Mouse (Mus musculus): ENCODE results near the gene Atp10a. TPM values are rescaled to one million over a fixed set of nuclear protein-coding genes. Genes with fewer than 3 reads are reported as not detected.

Gene Atp10a
- polyA plus RNA-seq, 1 experiment from 2014 or later, result 0.93 TPM

DNA sequence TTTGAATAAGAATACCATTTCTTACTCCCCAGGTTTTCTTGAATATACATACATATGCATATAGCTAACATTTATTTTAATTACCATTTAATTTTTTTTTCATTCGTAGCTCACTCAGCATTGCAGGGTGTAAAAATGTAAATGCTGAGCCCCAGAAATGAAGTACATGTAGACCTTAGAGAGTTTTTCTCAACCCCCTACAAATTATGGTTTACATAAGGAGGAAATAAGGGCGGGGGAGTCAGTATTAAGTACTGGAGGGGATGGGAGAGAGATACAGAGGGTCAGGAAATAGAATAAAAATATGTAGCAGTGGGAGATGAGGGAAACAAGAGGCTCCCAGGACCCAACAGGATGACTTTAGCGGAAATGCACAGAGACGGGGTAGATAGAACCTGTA is 188.5 kb downstream of the Atp10a start:
- no peaks in the 10 kb centered on the region for H3K36me3 ChIP-seq (ENCODE audit: control insufficient read depth, insufficient read depth, low read length)
- H3K27ac ChIP-seq (ENCODE audit: low read depth, low read length), result peak overlapping the region; percentile 95
- 28% methylated on average over 4 of the region's 4 CpGs for WGBS
- DNase-seq (ENCODE audit: low spot score) (no peak), ATAC-seq (peak; percentile 49; the same call in 1 of the 2 replicates)
- no peaks in the 10 kb centered on the region for H3K27me3 ChIP-seq (replicated peaks; ENCODE audit: control insufficient read depth, insufficient read depth, low read length)
- peak overlapping the region; percentile 57; the same call in 1 of the 2 replicates for H3K9ac ChIP-seq (ENCODE audit: low read length)
- H3K9me3 ChIP-seq (replicated peaks; ENCODE audit: control insufficient read depth, low read length), result no peaks in the 10 kb centered on the region
- peaks cover 23% of the 10 kb centered on the region for H3K4me1 ChIP-seq (ENCODE audit: control insufficient read depth, insufficient read depth, low read length)
- H3K4me3 ChIP-seq (ENCODE audit: low read depth, low read length), result no peak overlapping the region
- peak overlapping the region; percentile 45 for H3K4me2 ChIP-seq (ENCODE audit: low read length)

GRCm38 (mm10) chr7:58858921-58859320 is 203.0 kb downstream of the Atp10a start:
- DNase-seq (ENCODE audit: low spot score), result no peak
- no peaks in the 10 kb centered on the region for H3K4me1 ChIP-seq (ENCODE audit: control insufficient read depth, insufficient read depth, low read length)
- no peak overlapping the region for H3K4me3 ChIP-seq (ENCODE audit: low read depth, low read length)
- no peak overlapping the region for H3K9ac ChIP-seq (ENCODE audit: low read length)
- no peaks in the 10 kb centered on the region for H3K27me3 ChIP-seq (replicated peaks; ENCODE audit: control insufficient read depth, insufficient read depth, low read length)
- H3K36me3 ChIP-seq (ENCODE audit: control insufficient read depth, insufficient read depth, low read length), result no peaks in the 10 kb centered on the region
- no peak overlapping the region for H3K27ac ChIP-seq (ENCODE audit: low read depth, low read length)
- 0 out of 2 replicates have a peak, but pooled peaks cover 3% of the 10 kb centered on the region for H3K9me3 ChIP-seq (replicated peaks; ENCODE audit: control insufficient read depth, low read length)
- 91% methylated on average over 4 of the region's 4 CpGs for WGBS
- no peak for ATAC-seq
- H3K4me2 ChIP-seq (ENCODE audit: low read length), result no peak overlapping the region

GRCm38 (mm10) chr7:58863174-58863573 is 207.2 kb downstream of the Atp10a start:
- Histone ChIP-seq H3K4me1 (ENCODE audit: control insufficient read depth, insufficient read depth, low read length) (no peaks in the 10 kb centered on the region), H3K4me2 (ENCODE audit: low read length) (no peak overlapping the region), H3K4me3 (ENCODE audit: low read depth, low read length) (no peak overlapping the region), H3K9me3 (replicated peaks; ENCODE audit: control insufficient read depth, low read length) (no peaks in the 10 kb centered on the region), H3K9ac (ENCODE audit: low read length) (no peak overlapping the region), H3K27me3 (replicated peaks; ENCODE audit: control insufficient read depth, insufficient read depth, low read length) (no peaks in the 10 kb centered on the region), H3K27ac (ENCODE audit: low read depth, low read length) (no peak overlapping the region), H3K36me3 (ENCODE audit: control insufficient read depth, insufficient read depth, low read length) (no peaks in the 10 kb centered on the region)
- WGBS, result 88% methylated on average over 3 of the region's 3 CpGs
- ATAC-seq (no peak), DNase-seq (ENCODE audit: low spot score) (no peak)

GRCm38 (mm10) chr7:58866865-58867614 is 211.1 kb downstream of the Atp10a start:
- H3K9ac ChIP-seq (ENCODE audit: low read length), result no peak overlapping the region
- H3K4me1 ChIP-seq (ENCODE audit: control insufficient read depth, insufficient read depth, low read length), result no peaks in the 10 kb centered on the region
- ATAC-seq (peak; percentile 66; the same call in 1 of the 2 replicates), DNase-seq (ENCODE audit: low spot score) (peak; percentile 24)
- H3K36me3 ChIP-seq (ENCODE audit: control insufficient read depth, insufficient read depth, low read length), result no peaks in the 10 kb centered on the region
- WGBS, result 38% methylated on average over 4 of the region's 4 CpGs
- H3K4me2 ChIP-seq (ENCODE audit: low read length), result no peak overlapping the region
- no peaks in the 10 kb centered on the region for H3K27me3 ChIP-seq (replicated peaks; ENCODE audit: control insufficient read depth, insufficient read depth, low read length)
- no peak overlapping the region for H3K4me3 ChIP-seq (ENCODE audit: low read depth, low read length)
- no peaks in the 10 kb centered on the region for H3K9me3 ChIP-seq (replicated peaks; ENCODE audit: control insufficient read depth, low read length)
- no peak overlapping the region for H3K27ac ChIP-seq (ENCODE audit: low read depth, low read length)

DNA sequence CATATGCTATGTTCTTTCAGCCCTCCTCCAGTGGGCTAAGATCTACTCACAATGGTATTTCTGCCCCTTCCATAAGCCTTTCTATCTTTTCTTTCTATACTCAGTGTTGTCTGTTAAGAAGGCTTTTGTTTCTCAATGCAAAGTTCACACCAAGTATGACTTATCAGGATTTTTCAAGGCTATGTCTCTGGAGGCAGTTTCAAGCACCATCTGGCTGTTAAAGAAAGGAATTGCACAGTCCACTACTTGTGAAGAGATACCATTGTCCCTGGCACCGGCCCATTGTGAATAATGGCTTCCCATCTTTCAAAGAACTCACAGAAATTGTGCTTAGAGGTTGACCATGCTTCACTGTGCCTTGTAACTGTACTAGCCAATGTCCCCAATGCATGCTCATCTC is 214.7 kb downstream of the Atp10a start:
- DNase-seq (ENCODE audit: low spot score) (peak; percentile 5), ATAC-seq (no peak)
- WGBS, result 57% methylated on average over 1 of the region's 1 CpGs
- H3K36me3 ChIP-seq (ENCODE audit: control insufficient read depth, insufficient read depth, low read length), result no peaks in the 10 kb centered on the region
- H3K9ac ChIP-seq (ENCODE audit: low read length), result no peak overlapping the region
- no peak overlapping the region for H3K4me2 ChIP-seq (ENCODE audit: low read length)
- no peaks in the 10 kb centered on the region for H3K27me3 ChIP-seq (replicated peaks; ENCODE audit: control insufficient read depth, insufficient read depth, low read length)
- no peaks in the 10 kb centered on the region for H3K4me1 ChIP-seq (ENCODE audit: control insufficient read depth, insufficient read depth, low read length)
- H3K4me3 ChIP-seq (ENCODE audit: low read depth, low read length), result no peak overlapping the region
- no peak overlapping the region for H3K27ac ChIP-seq (ENCODE audit: low read depth, low read length)
- no peaks in the 10 kb centered on the region for H3K9me3 ChIP-seq (replicated peaks; ENCODE audit: control insufficient read depth, low read length)

DNA sequence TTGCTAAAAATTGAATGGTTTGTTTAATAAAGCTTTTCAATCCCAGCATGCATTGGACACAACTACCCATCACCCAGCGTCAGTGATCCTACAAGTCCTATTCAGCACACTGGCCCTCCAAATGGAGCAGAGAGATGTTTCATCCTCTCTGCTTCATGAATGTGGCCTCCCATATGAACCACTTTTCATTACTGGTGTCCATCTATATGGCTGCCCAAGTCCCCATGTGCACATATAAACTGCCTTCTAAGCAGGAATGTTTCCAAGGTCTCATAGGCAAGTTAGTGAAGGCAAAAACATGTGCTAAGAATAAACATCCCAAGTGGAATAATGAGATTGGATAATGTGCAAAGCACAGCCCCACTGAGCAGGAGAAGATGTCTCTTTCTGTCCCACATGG is 217.7 kb downstream of the Atp10a start:
- no peak overlapping the region for H3K9ac ChIP-seq (ENCODE audit: low read length)
- H3K9me3 ChIP-seq (replicated peaks; ENCODE audit: control insufficient read depth, low read length), result no peaks in the 10 kb centered on the region
- H3K27me3 ChIP-seq (replicated peaks; ENCODE audit: control insufficient read depth, insufficient read depth, low read length), result no peaks in the 10 kb centered on the region
- H3K4me1 ChIP-seq (ENCODE audit: control insufficient read depth, insufficient read depth, low read length), result no peaks in the 10 kb centered on the region
- 97% methylated on average over 1 of the region's 1 CpGs for WGBS
- H3K36me3 ChIP-seq (ENCODE audit: control insufficient read depth, insufficient read depth, low read length), result no peaks in the 10 kb centered on the region
- H3K4me2 ChIP-seq (ENCODE audit: low read length), result no peak overlapping the region
- DNase-seq (ENCODE audit: low spot score) (no peak), ATAC-seq (no peak)
- H3K4me3 ChIP-seq (ENCODE audit: low read depth, low read length), result no peak overlapping the region
- no peak overlapping the region for H3K27ac ChIP-seq (ENCODE audit: low read depth, low read length)

Measured in forebrain, embryonic 14.5 days (tissue).